Mouse (Mus musculus) intestine, embryonic 16.5 days (tissue): ENCODE measurements around the gene Usp33. TPM values are rescaled to one million over a fixed set of nuclear protein-coding genes. Genes with fewer than 3 reads are reported as not detected.

Experiments
- ATAC-seq: fragments of 200-750 bp; cut with Nextera tagmentation; 2 replicates; pipeline ENCODE4 v1.8.0; 2017; ENCODE audit warnings: moderate TSS enrichment, moderate library complexity
- H3K27ac ChIP-seq: fragments of 300-500 bp; sonication (generic); 2 replicates; pipeline ENCODE4 v1.5.1; 2014; ENCODE audit warnings: mild to moderate bottlenecking, low read length
- H3K27me3 ChIP-seq: fragments of 300-500 bp; sonication (generic); replicated peaks from 2 replicates; pipeline ENCODE4 v1.6.1; 2014; ENCODE audit warnings: low read length, control low read depth, mixed read lengths; ENCODE audit not compliant: control insufficient read depth, insufficient read depth
- H3K36me3 ChIP-seq: fragments of 300-500 bp; sonication (generic); 2 replicates; pipeline ENCODE4 v1.6.1; 2014; ENCODE audit warnings: low read length, control low read depth; ENCODE audit not compliant: control insufficient read depth, insufficient read depth
- H3K4me1 ChIP-seq: fragments of 300-500 bp; sonication (generic); 2 replicates; pipeline ENCODE4 v1.6.1; 2014; ENCODE audit warnings: low read length, control low read depth, mixed read lengths; ENCODE audit not compliant: control insufficient read depth, insufficient read depth
- H3K4me2 ChIP-seq: fragments of 300-500 bp; sonication (generic); 2 replicates; pipeline ENCODE4 v1.6.1; 2014; ENCODE audit warnings: low read depth, low read length, control low read depth
- H3K4me3 ChIP-seq: fragments of 300-500 bp; sonication (generic); 2 replicates; pipeline ENCODE4 v1.5.1; 2014; ENCODE audit warnings: mild to moderate bottlenecking, low read length
- H3K9ac ChIP-seq: fragments of 300-500 bp; sonication (generic); 2 replicates; pipeline ENCODE4 v1.6.1; 2014; ENCODE audit warnings: low read depth, low read length
- H3K9me3 ChIP-seq: fragments of 300-500 bp; sonication (generic); 2 replicates; pipeline ENCODE4 v1.6.1; 2016; ENCODE audit warnings: low read length, control low read depth; ENCODE audit not compliant: control insufficient read depth
- whole genome bisulfite sequencing: fragments of 180-500 bp; shearing (Covaris S2); extraction: QIAGEN DNeasy Blood & Tissue Kit; methylation state at CpG from one replicate; pipeline ENCODE4 v1.1.7; 2014; 5-methylcytosine and 5-hydroxymethylcytosine counted together
- polyA plus RNA-seq: library from polyadenylated mRNA; unstranded; fragments of >200 nt; fragmentation: Nextera tagmentation; extraction: Ambion mirVana; gene quantifications from 2 replicates; pipeline ENCODE4 v1.2.1, GENCODE M21; 2015

Gene Usp33
- polyA plus RNA-seq, 1 experiment from 2014 or later = 46.0 TPM

DNA sequence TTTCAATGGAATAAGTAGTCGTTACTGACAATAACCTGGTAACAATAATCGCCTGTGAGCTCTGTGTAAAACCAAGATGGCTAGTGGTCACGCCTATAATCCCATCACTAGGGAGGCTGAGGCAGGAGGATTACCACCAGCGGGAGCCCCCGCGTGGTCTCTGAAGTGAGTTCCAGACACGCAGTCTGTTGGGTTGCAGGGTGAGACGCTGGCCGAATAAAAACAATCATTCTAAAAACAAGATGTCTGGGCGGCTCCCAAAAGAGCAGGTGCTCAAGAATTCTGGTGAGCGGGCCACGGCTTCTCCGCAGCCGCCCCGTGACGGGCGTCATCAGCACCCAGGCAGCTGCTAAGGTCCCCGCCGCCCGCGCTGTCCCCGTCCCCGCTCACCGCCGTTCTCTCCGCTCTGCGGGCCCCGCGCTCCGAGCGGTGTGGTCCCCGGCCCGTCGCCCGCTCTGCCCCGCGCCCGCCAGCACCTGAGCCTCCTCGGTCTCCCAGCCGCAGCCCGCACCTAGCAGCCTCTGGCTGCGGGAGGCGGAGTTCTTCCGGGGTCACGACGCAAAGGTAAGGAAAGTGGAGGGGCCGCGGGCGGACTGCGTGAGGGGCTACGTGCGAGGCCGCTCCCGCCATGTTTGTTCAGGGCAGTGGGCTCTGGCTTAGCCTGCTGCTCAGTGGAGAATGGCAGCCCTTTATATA lies 6.3 kb upstream of the Usp33 start, which contains the start of gene Miga1:
Miga1 (minus strand) TSS at position 546 of the 696 bp plus-strand sequence.
- Histone ChIP-seq H3K36me3 (peaks cover 4% of the 10 kb centered on the region; the same call in 1 of the 2 replicates), H3K4me2 (peak within 1 kb of the TSS; percentile 68), H3K4me3 (peak within 1 kb of the TSS; percentile 68), H3K9ac (peak within 1 kb of the TSS; percentile 79), H3K27me3 (no peaks in the 10 kb centered on the region), H3K4me1 (peaks cover 6% of the 10 kb centered on the region; the same call in 1 of the 2 replicates), H3K27ac (peak within 1 kb of the TSS; percentile 33), H3K9me3 (no peaks in the 10 kb centered on the region)
- ATAC-seq = peak; percentile 89
- WGBS = 1% methylated on average over 54 of the region's 54 CpGs

- WGBS = 88% methylated on average over 15 of the region's 15 CpGs
- Histone ChIP-seq H3K4me3 (no peak overlapping the region), H3K4me2 (no peak overlapping the region), H3K36me3 (no peaks in the 10 kb centered on the region), H3K4me1 (peaks cover 12% of the 10 kb centered on the region), H3K27me3 (no peaks in the 10 kb centered on the region), H3K27ac (no peak overlapping the region), H3K9me3 (no peaks in the 10 kb centered on the region), H3K9ac (no peak overlapping the region)
- ATAC-seq = no peak
These were observed 3.2 kb upstream of the Usp33 start for GRCm38 (mm10) chr3:152342961-152343517.

DNA sequence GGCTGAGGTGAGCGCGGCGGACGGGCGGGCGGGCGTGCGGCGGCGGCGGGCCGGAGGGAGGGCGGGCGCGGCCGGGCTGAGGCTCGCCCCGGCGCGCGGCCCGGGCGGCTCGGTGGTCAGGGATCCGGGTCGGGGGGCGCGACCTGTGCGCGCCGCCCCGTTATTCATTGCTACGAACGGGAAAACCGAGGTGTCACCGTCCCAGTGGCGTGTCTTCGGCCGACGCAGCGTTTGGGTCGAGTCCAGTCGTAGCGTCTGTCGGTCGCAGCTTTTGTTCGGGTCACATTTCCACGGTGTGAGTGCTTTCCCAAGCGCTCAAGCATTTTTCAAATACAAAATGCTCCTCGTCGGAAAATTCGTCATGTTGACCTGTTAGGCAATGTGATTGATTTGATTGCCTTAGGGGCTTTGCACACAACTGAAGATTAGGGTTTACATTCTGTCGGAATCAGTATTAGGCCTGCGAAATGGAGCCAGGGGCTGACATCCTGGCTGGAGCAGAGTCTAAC lies 409 bp downstream of the Usp33 start:
- ATAC-seq = peak; percentile 68
- peak overlapping the region; percentile 75 for H3K27ac ChIP-seq
- peaks cover 29% of the 10 kb centered on the region for H3K4me1 ChIP-seq
- H3K36me3 ChIP-seq = no peaks in the 10 kb centered on the region
- H3K4me2 ChIP-seq = peak overlapping the region; percentile 55
- no peaks in the 10 kb centered on the region for H3K27me3 ChIP-seq
- H3K4me3 ChIP-seq = peak overlapping the region; percentile 76
- under 1% methylated on average over 47 of the region's 54 CpGs for WGBS
- no peaks in the 10 kb centered on the region for H3K9me3 ChIP-seq
- H3K9ac ChIP-seq = peak overlapping the region; percentile 95

GRCm38 (mm10) chr3:152347227-152347626 lies 949 bp downstream of the Usp33 start:
- 35% methylated on average over 3 of the region's 3 CpGs for WGBS
- Histone ChIP-seq H3K27me3 (no peaks in the 10 kb centered on the region), H3K27ac (no peak overlapping the region), H3K9me3 (no peaks in the 10 kb centered on the region), H3K36me3 (no peaks in the 10 kb centered on the region), H3K4me3 (peak overlapping the region; percentile 76), H3K4me2 (peak overlapping the region; percentile 55), H3K9ac (peak overlapping the region; percentile 95), H3K4me1 (peaks cover 29% of the 10 kb centered on the region)
- no peak for ATAC-seq

GRCm38 (mm10) chr3:152348011-152348830 lies 1.9 kb downstream of the Usp33 start:
- no peaks in the 10 kb centered on the region for H3K9me3 ChIP-seq
- peaks cover 35% of the 10 kb centered on the region for H3K4me1 ChIP-seq
- no peak overlapping the region for H3K4me2 ChIP-seq
- no peak overlapping the region for H3K27ac ChIP-seq
- no peaks in the 10 kb centered on the region for H3K36me3 ChIP-seq
- 84% methylated on average over 10 of the region's 10 CpGs for WGBS
- H3K27me3 ChIP-seq = no peaks in the 10 kb centered on the region
- H3K4me3 ChIP-seq = 0 out of 2 replicates have a peak overlapping the region, but pooled peaks have one; percentile 7
- no peak for ATAC-seq
- H3K9ac ChIP-seq = no peak overlapping the region

GRCm38 (mm10) chr3:152350431-152350830 lies 4.2 kb downstream of the Usp33 start:
- H3K27me3 ChIP-seq = no peaks in the 10 kb centered on the region
- H3K9me3 ChIP-seq = no peaks in the 10 kb centered on the region
- no peak overlapping the region for H3K4me3 ChIP-seq
- peak overlapping the region; percentile 17; the same call in 1 of the 2 replicates for H3K9ac ChIP-seq
- no peaks in the 10 kb centered on the region for H3K36me3 ChIP-seq
- peaks cover 44% of the 10 kb centered on the region for H3K4me1 ChIP-seq
- H3K27ac ChIP-seq = peak overlapping the region; percentile 47
- H3K4me2 ChIP-seq = peak overlapping the region; percentile 22; the same call in 1 of the 2 replicates
- peak; percentile 21 for ATAC-seq
- whole genome bisulfite sequencing = 60% methylated on average over 3 of the region's 3 CpGs

DNA sequence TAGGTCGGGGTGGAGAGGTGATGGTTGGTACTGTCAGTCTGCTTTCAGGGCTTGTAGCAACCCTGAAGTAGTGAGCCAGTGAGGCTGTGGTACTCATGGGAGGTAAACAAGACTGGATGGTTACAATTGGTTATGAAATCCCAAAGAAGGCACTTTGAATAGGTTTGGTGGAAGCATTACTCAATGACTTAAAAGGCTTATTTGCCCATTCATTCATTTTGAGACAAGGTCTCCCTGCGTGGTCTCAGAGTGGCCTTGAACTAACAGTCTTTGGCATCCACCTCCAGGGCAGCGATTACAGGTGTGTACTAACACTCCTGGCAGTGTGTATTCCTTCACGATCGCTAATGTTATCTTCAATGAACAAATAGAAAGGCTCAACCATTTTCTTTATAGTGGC lies 4.7 kb downstream of the Usp33 start:
- Histone ChIP-seq H3K4me1 (peaks cover 46% of the 10 kb centered on the region), H3K4me2 (no peak overlapping the region), H3K4me3 (no peak overlapping the region), H3K9ac (no peak overlapping the region), H3K27ac (peak overlapping the region; percentile 47), H3K9me3 (no peaks in the 10 kb centered on the region), H3K27me3 (no peaks in the 10 kb centered on the region), H3K36me3 (no peaks in the 10 kb centered on the region)
- ATAC-seq = no peak
- WGBS = 62% methylated on average over 5 of the region's 5 CpGs

- H3K27ac ChIP-seq = peak overlapping the region; percentile 45
- 51% methylated on average over 4 of the region's 4 CpGs for WGBS
- H3K9ac ChIP-seq = no peak overlapping the region
- H3K9me3 ChIP-seq = no peaks in the 10 kb centered on the region
- H3K4me3 ChIP-seq = no peak overlapping the region
- peak overlapping the region; percentile 4; the same call in 1 of the 2 replicates for H3K4me2 ChIP-seq
- H3K27me3 ChIP-seq = no peaks in the 10 kb centered on the region
- peak; percentile 82 for ATAC-seq
- no peaks in the 10 kb centered on the region for H3K36me3 ChIP-seq
- peaks cover 42% of the 10 kb centered on the region for H3K4me1 ChIP-seq
These were observed 6.0 kb downstream of the Usp33 start for GRCm38 (mm10) chr3:152352289-152352688.
